Mouse (Mus musculus): Measurements from ENCODE around the gene Diaph2. TPM values are rescaled to one million over a fixed set of nuclear protein-coding genes. Genes with fewer than 3 reads are reported as not detected.
"Not testable (repeated sequence)": the region's sequence is repeated elsewhere in the genome, so short reads cannot be mapped to it uniquely, and the experiment has no call there.

Gene Diaph2
- polyA plus RNA-seq, 1 experiment: 1.4 TPM

DNA sequence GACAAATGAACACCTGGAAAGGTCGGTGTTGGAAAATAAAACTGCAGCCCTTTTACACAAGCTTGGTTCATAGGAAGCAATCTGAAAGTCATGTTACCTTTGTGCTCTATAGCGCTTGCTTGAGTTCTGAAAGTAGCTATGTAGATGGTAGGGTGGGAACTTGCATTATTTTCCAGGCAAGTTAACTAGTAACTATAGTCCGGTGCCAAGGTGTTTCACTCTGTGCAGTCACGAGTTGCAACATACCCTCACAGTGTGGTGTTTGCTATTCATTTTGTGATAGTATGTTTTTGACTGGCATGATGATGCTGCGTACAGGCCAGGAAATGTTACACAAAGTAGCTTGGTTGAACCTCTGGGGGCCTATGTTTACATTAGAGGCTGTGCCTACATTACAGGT, 34.5 kb downstream of the Diaph2 start:
- H3K4me3 ChIP-seq (ENCODE audit: insufficient read depth, poor library complexity, severe bottlenecking): no peak overlapping the region
- no peaks in the 10 kb centered on the region for H3K27me3 ChIP-seq (ENCODE audit: control insufficient read depth, insufficient read depth, insufficient read length)

DNA sequence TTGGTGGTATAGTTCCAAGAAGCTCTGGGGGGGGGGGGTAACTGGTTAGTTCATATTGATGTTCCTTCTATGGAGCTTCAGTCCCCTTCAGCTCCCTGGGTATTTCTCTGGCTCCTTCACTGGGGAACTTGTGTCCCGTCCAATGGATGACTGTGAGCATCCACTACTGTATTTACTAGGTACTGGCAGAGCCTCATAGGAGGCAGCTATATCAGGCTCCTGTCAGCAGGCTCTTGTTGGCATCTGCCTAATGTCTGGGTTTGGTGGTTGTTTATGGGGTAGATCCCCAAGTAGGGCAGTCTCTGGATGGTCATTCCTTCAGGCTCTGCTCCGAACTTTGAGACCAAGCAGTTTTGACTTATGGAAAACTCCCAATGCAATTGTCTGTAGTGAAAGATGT, 50.4 kb downstream of the Diaph2 start:
- not testable (repeated sequence) for H3K79me2 ChIP-seq (ENCODE audit: control insufficient read depth, insufficient read depth); H3ac ChIP-seq (ENCODE audit: control insufficient read depth, insufficient read length, low read depth); H3K27me3 ChIP-seq (ENCODE audit: control insufficient read depth, insufficient read depth, insufficient read length); H3K79me3 ChIP-seq (ENCODE audit: low read depth); H3K4me3 ChIP-seq (ENCODE audit: insufficient read depth, poor library complexity, severe bottlenecking); H3K36me3 ChIP-seq (ENCODE audit: control insufficient read depth, insufficient read depth)

More for the DNA sequence above, 34.5 kb downstream of the Diaph2 start:
- H3K79me2 ChIP-seq (ENCODE audit: control insufficient read depth, insufficient read depth): no peaks in the 10 kb centered on the region
- no peak overlapping the region for H3ac ChIP-seq (ENCODE audit: control insufficient read depth, insufficient read length, low read depth)
- H3K79me3 ChIP-seq (ENCODE audit: low read depth): no peaks in the 10 kb centered on the region
- H3K36me3 ChIP-seq (ENCODE audit: control insufficient read depth, insufficient read depth): no peaks in the 10 kb centered on the region
- TF ChIP-seq MAX (IDR thresholded peaks at IDR 0.05): no peak
- no peak for TF ChIP-seq CEBPB (IDR thresholded peaks at IDR 0.05; ENCODE audit: low read depth)
- no peak for TF ChIP-seq MYOD1 (IDR thresholded peaks at IDR 0.05; ENCODE audit: control insufficient read depth, insufficient read length, low read depth)
- TF ChIP-seq FOSL1 (IDR thresholded peaks at IDR 0.05; ENCODE audit: insufficient read depth, low read length, poor library complexity, severe bottlenecking): no peak
- TF ChIP-seq USF1 (IDR thresholded peaks at IDR 0.05; ENCODE audit: low read depth): no peak
- no peak for TF ChIP-seq CTCF (IDR thresholded peaks at IDR 0.05; ENCODE audit: control insufficient read depth, insufficient read depth, insufficient read length)
- no peak for TF ChIP-seq MYOG (IDR thresholded peaks at IDR 0.05; ENCODE audit: control insufficient read depth, extremely low read depth, insufficient read length)

DNA sequence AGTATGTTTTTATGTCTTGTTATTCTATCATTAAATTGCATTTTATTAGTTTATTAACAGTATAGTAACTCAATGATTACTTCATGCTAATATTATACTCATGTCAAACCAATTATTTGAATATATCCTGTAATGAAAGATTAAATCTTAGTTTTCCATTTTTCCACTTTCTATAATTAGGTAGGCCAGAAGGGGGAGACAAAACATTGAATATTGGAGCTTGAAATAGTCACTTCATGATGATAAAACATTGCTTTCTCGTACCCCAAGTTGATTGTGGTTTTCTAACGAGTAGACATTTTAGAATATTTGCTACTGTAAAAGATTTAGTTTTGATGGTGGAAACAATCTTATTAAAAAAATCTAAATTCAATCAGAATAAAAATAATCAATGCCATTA, 82.4 kb downstream of the Diaph2 start:
- no peak overlapping the region for H3K4me3 ChIP-seq (ENCODE audit: insufficient read depth, poor library complexity, severe bottlenecking)
- no peaks in the 10 kb centered on the region for H3K79me3 ChIP-seq (ENCODE audit: low read depth)
- no peaks in the 10 kb centered on the region for H3K36me3 ChIP-seq (ENCODE audit: control insufficient read depth, insufficient read depth)
- H3ac ChIP-seq (ENCODE audit: control insufficient read depth, insufficient read length, low read depth): no peak overlapping the region
- H3K27me3 ChIP-seq (ENCODE audit: control insufficient read depth, insufficient read depth, insufficient read length): no peaks in the 10 kb centered on the region
- no peaks in the 10 kb centered on the region for H3K79me2 ChIP-seq (ENCODE audit: control insufficient read depth, insufficient read depth)
- TF ChIP-seq MYOD1 (IDR thresholded peaks at IDR 0.05; ENCODE audit: control insufficient read depth, insufficient read length, low read depth) (no peak), CTCF (IDR thresholded peaks at IDR 0.05; ENCODE audit: control insufficient read depth, insufficient read depth, insufficient read length) (no peak), MYOG (IDR thresholded peaks at IDR 0.05; ENCODE audit: control insufficient read depth, extremely low read depth, insufficient read length) (no peak), USF1 (IDR thresholded peaks at IDR 0.05; ENCODE audit: low read depth) (no peak), FOSL1 (IDR thresholded peaks at IDR 0.05; ENCODE audit: insufficient read depth, low read length, poor library complexity, severe bottlenecking) (no peak), MAX (IDR thresholded peaks at IDR 0.05) (no peak), CEBPB (IDR thresholded peaks at IDR 0.05; ENCODE audit: low read depth) (no peak)

DNA sequence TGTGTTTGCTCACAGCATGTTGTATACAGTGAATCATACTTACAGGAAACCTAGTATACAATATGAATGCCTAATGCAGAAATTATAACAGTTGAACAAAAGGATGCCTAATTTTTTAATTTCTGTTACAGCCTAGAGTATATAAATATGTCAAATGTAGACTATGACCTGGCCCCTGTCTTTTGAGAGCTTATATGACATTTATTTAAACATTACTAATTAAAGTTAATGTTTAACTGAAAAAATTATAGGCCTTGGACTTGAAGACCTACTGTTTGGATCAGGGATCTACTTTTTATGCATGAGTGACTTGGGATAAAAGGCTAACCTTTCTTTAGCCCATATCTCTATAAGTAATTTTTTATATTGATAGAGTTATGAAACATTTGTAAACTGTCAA, 84.3 kb downstream of the Diaph2 start:
- Histone ChIP-seq H3K79me2 (ENCODE audit: control insufficient read depth, insufficient read depth) (no peaks in the 10 kb centered on the region), H3K36me3 (ENCODE audit: control insufficient read depth, insufficient read depth) (no peaks in the 10 kb centered on the region), H3ac (ENCODE audit: control insufficient read depth, insufficient read length, low read depth) (no peak overlapping the region), H3K27me3 (ENCODE audit: control insufficient read depth, insufficient read depth, insufficient read length) (no peaks in the 10 kb centered on the region), H3K79me3 (ENCODE audit: low read depth) (no peaks in the 10 kb centered on the region), H3K4me3 (ENCODE audit: insufficient read depth, poor library complexity, severe bottlenecking) (no peak overlapping the region)
- TF ChIP-seq MAX (IDR thresholded peaks at IDR 0.05) (no peak), CEBPB (IDR thresholded peaks at IDR 0.05; ENCODE audit: low read depth) (no peak), MYOD1 (IDR thresholded peaks at IDR 0.05; ENCODE audit: control insufficient read depth, insufficient read length, low read depth) (no peak), USF1 (IDR thresholded peaks at IDR 0.05; ENCODE audit: low read depth) (no peak), MYOG (IDR thresholded peaks at IDR 0.05; ENCODE audit: control insufficient read depth, extremely low read depth, insufficient read length) (no peak), FOSL1 (IDR thresholded peaks at IDR 0.05; ENCODE audit: insufficient read depth, low read length, poor library complexity, severe bottlenecking) (no peak), CTCF (IDR thresholded peaks at IDR 0.05; ENCODE audit: control insufficient read depth, insufficient read depth, insufficient read length) (no peak)

DNA sequence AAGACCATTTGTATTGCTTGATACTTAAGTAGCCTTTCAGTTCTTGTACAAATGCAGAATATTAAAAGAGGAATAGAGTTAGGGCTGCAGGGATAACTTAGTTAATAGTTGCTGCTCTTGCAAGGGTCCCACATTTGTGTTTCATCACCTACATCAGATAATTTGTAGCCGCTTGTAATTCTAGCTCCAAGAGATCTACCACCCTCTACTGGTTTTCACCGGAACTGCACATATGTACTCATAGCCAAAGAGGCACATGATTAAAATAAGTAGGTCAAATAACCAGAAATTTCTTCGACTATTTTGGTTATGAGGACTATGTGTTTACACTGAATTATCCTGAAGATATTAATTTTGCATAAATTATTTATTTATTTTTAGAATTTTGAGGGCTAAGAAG, 134.9 kb downstream of the Diaph2 start:
- TF ChIP-seq MYOG (IDR thresholded peaks at IDR 0.05; ENCODE audit: control insufficient read depth, extremely low read depth, insufficient read length) (no peak), CTCF (IDR thresholded peaks at IDR 0.05; ENCODE audit: control insufficient read depth, insufficient read depth, insufficient read length) (no peak), USF1 (IDR thresholded peaks at IDR 0.05; ENCODE audit: low read depth) (no peak), FOSL1 (IDR thresholded peaks at IDR 0.05; ENCODE audit: insufficient read depth, low read length, poor library complexity, severe bottlenecking) (no peak), CEBPB (IDR thresholded peaks at IDR 0.05; ENCODE audit: low read depth) (no peak), MYOD1 (IDR thresholded peaks at IDR 0.05; ENCODE audit: control insufficient read depth, insufficient read length, low read depth) (no peak), MAX (IDR thresholded peaks at IDR 0.05) (no peak)
- Histone ChIP-seq H3K79me3 (ENCODE audit: low read depth) (no peaks in the 10 kb centered on the region), H3K4me3 (ENCODE audit: insufficient read depth, poor library complexity, severe bottlenecking) (no peak overlapping the region), H3ac (ENCODE audit: control insufficient read depth, insufficient read length, low read depth) (no peak overlapping the region), H3K27me3 (ENCODE audit: control insufficient read depth, insufficient read depth, insufficient read length) (no peaks in the 10 kb centered on the region), H3K36me3 (ENCODE audit: control insufficient read depth, insufficient read depth) (no peaks in the 10 kb centered on the region), H3K79me2 (ENCODE audit: control insufficient read depth, insufficient read depth) (no peaks in the 10 kb centered on the region)

DNA sequence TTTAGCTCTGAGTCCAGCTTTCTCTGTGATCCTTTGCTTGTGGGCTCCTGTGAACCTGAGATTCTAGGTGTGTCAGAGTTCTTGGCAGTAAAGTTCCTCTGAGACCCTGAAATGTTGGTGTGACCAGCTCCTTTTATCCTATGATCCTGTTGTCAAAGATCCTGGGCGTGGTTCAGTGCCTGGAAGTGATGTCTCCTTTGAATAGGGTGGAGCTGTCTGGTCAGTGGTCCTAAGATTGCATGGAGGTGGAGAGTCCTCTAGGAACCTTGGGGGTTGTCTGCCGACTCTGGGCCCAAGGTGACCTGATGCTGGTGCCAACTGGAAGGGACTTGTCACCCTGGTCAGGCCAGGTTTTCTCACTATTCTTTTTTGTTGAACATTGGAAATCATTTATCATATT, 176.3 kb downstream of the Diaph2 start:
- Histone ChIP-seq H3K79me3 (ENCODE audit: low read depth) (no peaks in the 10 kb centered on the region), H3K79me2 (ENCODE audit: control insufficient read depth, insufficient read depth) (no peaks in the 10 kb centered on the region), H3K36me3 (ENCODE audit: control insufficient read depth, insufficient read depth) (no peaks in the 10 kb centered on the region), H3K4me3 (ENCODE audit: insufficient read depth, poor library complexity, severe bottlenecking) (no peak overlapping the region), H3ac (ENCODE audit: control insufficient read depth, insufficient read length, low read depth) (no peak overlapping the region), H3K27me3 (ENCODE audit: control insufficient read depth, insufficient read depth, insufficient read length) (no peaks in the 10 kb centered on the region)
- no peak for TF ChIP-seq MYOD1 (IDR thresholded peaks at IDR 0.05; ENCODE audit: control insufficient read depth, insufficient read length, low read depth)
- TF ChIP-seq CTCF (IDR thresholded peaks at IDR 0.05; ENCODE audit: control insufficient read depth, insufficient read depth, insufficient read length): no peak
- TF ChIP-seq CEBPB (IDR thresholded peaks at IDR 0.05; ENCODE audit: low read depth): no peak
- TF ChIP-seq FOSL1 (IDR thresholded peaks at IDR 0.05; ENCODE audit: insufficient read depth, low read length, poor library complexity, severe bottlenecking): no peak
- TF ChIP-seq MAX (IDR thresholded peaks at IDR 0.05): no peak
- TF ChIP-seq MYOG (IDR thresholded peaks at IDR 0.05; ENCODE audit: control insufficient read depth, extremely low read depth, insufficient read length): no peak
- TF ChIP-seq USF1 (IDR thresholded peaks at IDR 0.05; ENCODE audit: low read depth): no peak
